Mouse (Mus musculus): ENCODE measurements around the gene Card14.

Gene Card14

GRCm38 (mm10) chr11:119377326-119377725 lies 69.8 kb downstream of the Card14 start:
- no peak for TF ChIP-seq GATA4 (IDR thresholded peaks at IDR 0.05; ENCODE audit: insufficient replicate concordance, low read length)

- no peak for TF ChIP-seq GATA4 (IDR thresholded peaks at IDR 0.05; ENCODE audit: insufficient replicate concordance, low read length)
These were observed 71.0 kb downstream of the Card14 start for GRCm38 (mm10) chr11:119378551-119378950.

GRCm38 (mm10) chr11:119381631-119382337 lies 74.2 kb downstream of the Card14 start:
- TF ChIP-seq GATA4 (IDR thresholded peaks at IDR 0.05; ENCODE audit: insufficient replicate concordance, low read length) = no peak

- no peak for TF ChIP-seq GATA4 (IDR thresholded peaks at IDR 0.05; ENCODE audit: insufficient replicate concordance, low read length)
These were observed 74.8 kb downstream of the Card14 start for GRCm38 (mm10) chr11:119382338-119382850.

- no peak for TF ChIP-seq GATA4 (IDR thresholded peaks at IDR 0.05; ENCODE audit: insufficient replicate concordance, low read length)
These were observed 77.3 kb downstream of the Card14 start for GRCm38 (mm10) chr11:119384904-119385303.

GRCm38 (mm10) chr11:119386306-119386705 lies 78.7 kb downstream of the Card14 start:
- no peak for TF ChIP-seq GATA4 (IDR thresholded peaks at IDR 0.05; ENCODE audit: insufficient replicate concordance, low read length)

GRCm38 (mm10) chr11:119389851-119390270 lies 82.3 kb downstream of the Card14 start:
- TF ChIP-seq GATA4 (IDR thresholded peaks at IDR 0.05; ENCODE audit: insufficient replicate concordance, low read length) = peak; percentile 54; the same call in 1 of the 2 replicates

- TF ChIP-seq GATA4 (IDR thresholded peaks at IDR 0.05; ENCODE audit: insufficient replicate concordance, low read length) = no peak
These were observed 83.0 kb downstream of the Card14 start for GRCm38 (mm10) chr11:119390271-119391231.

- no peak for TF ChIP-seq GATA4 (IDR thresholded peaks at IDR 0.05; ENCODE audit: insufficient replicate concordance, low read length)
These were observed 83.9 kb downstream of the Card14 start for GRCm38 (mm10) chr11:119391386-119392000.

- TF ChIP-seq GATA4 (IDR thresholded peaks at IDR 0.05; ENCODE audit: insufficient replicate concordance, low read length) = no peak
These were observed 84.5 kb downstream of the Card14 start for GRCm38 (mm10) chr11:119392001-119392614.

GRCm38 (mm10) chr11:119392800-119393482 lies 85.4 kb downstream of the Card14 start, which contains the start of gene Rnf213:
Gene Rnf213, plus strand, starts transcription at chr11:119393100.
- TF ChIP-seq GATA4 (IDR thresholded peaks at IDR 0.05; ENCODE audit: insufficient replicate concordance, low read length) = no peak

GRCm38 (mm10) chr11:119393483-119393804 lies 85.9 kb downstream of the Card14 start:
- no peak for TF ChIP-seq GATA4 (IDR thresholded peaks at IDR 0.05; ENCODE audit: insufficient replicate concordance, low read length)

- no peak for TF ChIP-seq GATA4 (IDR thresholded peaks at IDR 0.05; ENCODE audit: insufficient replicate concordance, low read length)
These were observed 86.6 kb downstream of the Card14 start for GRCm38 (mm10) chr11:119394210-119394609.
